Mouse (Mus musculus) limb, embryonic 12.5 days (tissue): ENCODE results near the gene Nup210. TPM values are rescaled to one million over a fixed set of nuclear protein-coding genes. Genes with fewer than 3 reads are reported as not detected.

Experiments
- polyA plus RNA-seq: library from polyadenylated mRNA; unstranded; fragments of >200 nt; fragmentation: Nextera tagmentation; extraction: Ambion mirVana; gene quantifications from 2 replicates; pipeline ENCODE4 v1.2.1, GENCODE M21; 2016

Gene Nup210
- polyA plus RNA-seq, 1 experiment from 2014 or later, result 5.4 TPM

Other genes with a start within 250 kb of the Nup210 start
- gene Iqsec1, start 128.1 kb downstream of the Nup210 start, polyA plus RNA-seq, result 8.9 and 9.8 TPM in 2 replicates
- 16.4 and 16.9 TPM in 2 replicates for gene Hdac11, start 39.8 kb upstream of the Nup210 start, polyA plus RNA-seq
- gene Fbln2, start 95.6 kb upstream of the Nup210 start, polyA plus RNA-seq, result 126 and 129 TPM in 2 replicates